Mouse (Mus musculus) layer of hippocampus, postnatal 25 days (tissue): Measurements from ENCODE around the gene Sorbs1. TPM values are rescaled to one million over a fixed set of nuclear protein-coding genes. Genes with fewer than 3 reads are reported as not detected.

Experiments used
- DNase-seq, 2 experiments: peaks; one replicate each; pipeline ENCODE4 v3.0.0; 2022; ENCODE audit warnings: mixed read lengths in 2 of 2, low spot score in 1 of 2; ENCODE audit errors: extremely low spot score in 1 of 2
- total RNA-seq, 2 experiments: library from RNA; stranded (reverse); gene quantifications; 2 replicates each; pipeline ENCODE4 v1.2.3; 2021

Gene Sorbs1
- total RNA-seq, 2 experiments from 2014 or later = 185 to 208 TPM

DNA sequence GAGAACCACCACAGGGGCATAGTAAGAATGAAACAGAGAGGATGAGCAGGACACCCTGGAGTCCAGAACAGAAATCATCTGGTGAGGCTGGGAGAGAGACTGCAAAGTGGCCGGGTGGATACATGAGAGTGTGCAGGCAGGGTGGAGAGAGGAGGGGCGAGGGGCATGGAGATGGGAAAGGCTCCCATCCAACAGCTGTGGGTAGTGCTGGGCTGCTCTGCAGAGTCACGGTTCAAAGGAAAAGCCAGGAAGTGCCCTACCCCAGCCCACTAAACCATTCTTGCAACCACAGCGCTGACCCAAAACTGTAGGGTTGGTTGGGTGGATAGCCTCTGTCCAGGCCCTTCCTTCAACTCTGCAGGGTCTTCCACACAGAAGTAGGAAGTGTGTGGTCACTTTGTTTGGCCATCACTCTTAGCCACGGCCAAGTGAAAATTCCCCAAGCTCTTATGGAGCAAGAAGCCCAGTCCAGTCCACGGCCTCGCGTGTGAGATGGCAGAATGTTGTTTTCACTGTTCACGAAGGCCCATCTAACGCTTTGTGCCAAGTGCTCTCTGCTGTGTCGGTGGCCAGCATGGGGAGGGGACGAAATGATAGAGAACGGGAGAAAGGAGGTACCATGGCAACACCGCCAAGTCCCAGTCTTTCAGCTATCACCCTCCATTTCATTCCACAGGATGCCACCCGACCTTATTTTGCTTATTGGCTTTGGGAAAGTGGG lies 203.0 kb downstream of the Sorbs1 start:
- DNase-seq = no peak

DNA sequence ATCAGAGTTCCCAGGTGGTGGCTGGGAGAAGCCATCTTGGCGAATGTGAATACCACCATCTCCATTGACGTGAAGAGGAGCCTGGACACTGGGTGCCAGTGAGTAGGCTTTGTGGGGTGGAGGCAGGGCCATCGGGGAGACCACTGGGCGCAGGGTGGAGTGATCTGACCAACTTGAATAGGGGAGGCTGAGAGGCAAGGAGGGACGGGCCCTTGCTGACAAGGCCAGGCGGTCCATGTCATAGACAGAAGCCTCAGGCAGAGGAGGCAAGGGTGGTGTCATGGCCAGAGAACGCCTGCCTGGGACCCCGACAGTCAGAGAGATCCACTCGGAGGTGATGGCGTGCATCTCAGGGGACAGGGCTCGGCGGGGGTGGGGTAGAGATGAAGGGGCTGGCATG lies 203.7 kb downstream of the Sorbs1 start:
- DNase-seq = no peak

DNA sequence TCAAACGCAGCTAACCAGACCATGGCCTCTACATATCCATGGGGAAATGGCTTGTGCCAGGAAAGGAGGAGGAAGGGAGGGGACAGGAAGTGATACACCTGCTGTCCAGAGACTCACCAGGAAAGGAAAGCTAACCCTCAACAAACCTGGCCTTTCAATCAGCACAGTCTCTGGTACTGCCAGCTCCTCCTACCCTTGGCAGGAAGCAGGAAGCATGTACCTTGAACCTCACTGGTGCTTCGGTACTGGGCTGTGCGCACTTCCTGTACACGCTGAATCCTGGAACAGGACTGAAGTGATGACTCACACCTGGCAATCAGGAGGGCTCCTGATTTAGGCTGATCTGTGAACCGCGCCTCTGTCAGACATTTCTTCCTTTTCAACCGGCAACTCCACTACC lies 206.0 kb downstream of the Sorbs1 start:
- no peak for DNase-seq

DNA sequence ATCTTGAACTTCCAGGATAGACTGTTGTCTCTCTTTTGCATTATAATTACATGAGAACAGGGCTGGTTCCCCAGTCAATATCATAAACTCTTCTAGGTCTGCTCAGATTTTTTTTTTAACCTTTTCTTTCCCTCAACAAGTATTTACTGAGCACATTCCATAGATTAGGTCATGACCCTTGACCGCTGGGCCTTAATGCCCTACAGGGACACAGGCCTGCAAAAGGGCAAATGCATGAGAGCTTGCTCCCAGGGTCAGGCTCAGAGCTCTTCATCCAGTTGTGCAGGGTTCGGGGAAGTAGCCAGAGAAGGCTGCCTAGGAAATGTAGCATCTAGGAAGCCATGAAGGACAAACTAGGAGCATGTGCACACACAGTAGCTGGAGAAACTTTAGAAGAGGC lies 206.9 kb downstream of the Sorbs1 start:
- DNase-seq = no peak

DNA sequence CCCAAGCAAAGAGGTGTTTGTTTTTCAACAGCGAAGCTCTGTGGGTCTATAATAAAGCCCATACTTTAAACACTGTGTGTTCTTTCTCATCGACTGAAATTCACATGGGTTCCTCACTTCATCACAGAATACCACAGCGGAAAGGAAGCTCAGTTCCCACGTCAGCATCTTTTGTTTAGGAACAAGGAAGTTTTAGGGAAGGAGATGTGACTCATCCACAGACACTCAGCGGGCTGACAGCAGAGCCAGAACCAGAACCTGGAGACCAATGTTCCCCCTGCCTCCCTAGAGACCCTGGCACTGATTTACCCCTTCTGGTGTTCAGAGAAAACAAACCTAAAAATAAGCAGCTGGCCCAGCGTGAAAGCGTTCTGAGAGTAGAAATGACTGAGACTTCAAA lies 208.1 kb downstream of the Sorbs1 start:
- DNase-seq = no peak

DNA sequence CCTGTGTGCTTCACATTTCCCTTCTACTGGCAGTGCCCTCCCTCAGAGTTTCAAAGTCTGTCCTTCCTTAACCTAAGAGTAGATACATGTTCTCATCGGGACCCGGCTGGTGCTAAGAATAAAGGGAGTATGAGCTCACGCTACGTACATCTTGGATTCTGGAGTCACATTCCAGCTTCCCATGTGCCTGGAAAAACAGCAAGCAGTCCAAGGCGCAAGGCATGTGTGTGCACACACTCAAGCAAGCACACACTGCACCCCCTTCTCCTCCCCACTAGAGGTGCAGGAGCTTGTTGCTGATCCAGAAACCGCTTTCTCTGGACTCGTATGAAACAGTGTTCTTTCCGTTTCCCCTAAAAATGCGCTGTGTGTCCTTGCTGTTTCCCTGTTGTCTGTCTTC lies 210.7 kb downstream of the Sorbs1 start:
- no peak for DNase-seq

DNA sequence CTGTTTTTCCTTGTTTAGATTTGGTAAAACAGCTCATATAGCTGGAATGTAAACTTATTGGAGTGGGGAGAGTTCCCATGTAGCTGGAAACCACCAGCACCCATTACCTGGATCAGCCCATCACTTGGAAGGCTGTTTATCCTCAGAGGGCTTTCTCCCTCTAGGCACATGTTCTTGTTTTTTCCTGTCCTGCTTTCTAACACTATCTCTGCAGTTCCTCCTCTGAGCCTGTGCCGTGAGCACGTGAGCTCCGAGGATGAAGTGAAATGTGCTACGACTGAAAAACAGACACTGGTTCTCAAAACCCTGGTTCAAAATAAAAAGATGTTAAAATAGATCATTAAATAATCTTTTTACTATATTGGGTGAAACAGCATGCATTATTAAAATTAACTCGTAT lies 211.1 kb downstream of the Sorbs1 start:
- DNase-seq = no peak

DNA sequence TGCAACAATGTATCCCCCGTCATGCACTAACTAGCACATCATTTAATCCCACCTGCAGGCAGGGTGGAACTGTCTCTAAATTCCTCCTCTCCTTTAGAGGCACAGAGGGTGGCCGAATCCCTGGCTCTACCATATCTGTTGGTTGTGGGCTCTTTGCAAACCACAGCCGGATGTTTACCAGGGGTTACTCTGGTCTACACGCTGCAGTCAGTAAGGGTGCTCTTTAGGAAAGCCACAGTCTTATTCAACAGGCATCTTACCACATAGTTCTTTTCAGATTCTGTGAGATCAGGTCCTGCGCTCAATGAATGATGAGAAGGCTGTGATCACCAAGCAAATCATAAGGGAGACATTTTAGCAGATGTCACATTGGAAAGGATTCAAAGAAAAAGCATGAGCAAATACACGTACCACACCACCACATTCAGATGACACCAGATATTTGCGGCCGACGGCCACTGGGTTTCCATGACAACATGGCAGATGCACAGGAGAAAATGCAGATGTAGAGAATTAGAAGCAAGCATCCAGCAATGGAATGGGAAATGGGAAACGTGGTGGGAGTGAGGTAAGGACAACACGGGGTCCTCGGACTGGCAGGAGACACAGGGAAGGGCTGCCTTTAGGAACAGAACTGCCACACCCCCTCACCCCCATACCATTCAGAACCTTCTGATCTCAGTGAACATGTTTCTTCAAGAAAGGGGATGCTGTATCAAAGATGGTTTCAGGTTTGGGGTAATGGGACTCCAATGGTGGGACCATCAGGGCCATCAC lies 213.4 kb downstream of the Sorbs1 start:
- DNase-seq = no peak

DNA sequence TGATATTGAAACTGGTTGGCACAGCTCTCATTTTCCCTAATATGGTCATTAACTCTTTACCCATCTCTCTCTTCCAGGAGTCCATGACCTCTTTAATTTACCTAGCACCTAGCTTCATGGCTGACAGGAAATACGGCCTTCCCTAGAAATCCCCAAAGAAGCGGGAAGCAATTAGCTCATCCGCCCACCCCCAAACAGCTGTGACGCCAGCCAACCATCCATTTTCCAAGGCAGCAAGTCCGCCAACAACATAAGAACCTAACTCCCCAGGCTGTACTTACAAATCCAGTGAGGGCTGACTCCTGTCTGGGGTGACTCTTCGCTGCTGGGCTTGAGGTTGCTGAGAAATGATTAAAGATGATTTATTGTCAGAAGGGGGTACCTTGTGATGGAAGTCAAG lies 214.4 kb downstream of the Sorbs1 start:
- no peak for DNase-seq

DNA sequence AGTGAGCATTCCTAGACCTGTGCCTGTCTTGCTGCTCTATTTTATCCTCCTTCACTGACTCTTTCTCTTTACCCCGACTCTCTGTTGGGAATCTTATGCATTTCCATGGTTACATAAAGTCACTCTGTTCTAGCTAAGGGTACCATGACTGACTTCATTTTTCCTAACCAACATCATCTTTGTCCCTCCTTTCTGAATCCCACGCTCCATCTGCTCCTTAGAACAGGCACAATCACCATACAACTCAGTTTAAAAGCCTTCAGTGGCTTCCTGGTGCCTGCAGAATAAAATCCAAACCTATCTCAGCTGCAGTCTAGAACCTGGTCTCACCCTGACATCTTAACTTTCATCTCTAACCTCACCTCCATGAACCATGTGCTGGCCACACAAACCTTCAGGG lies 215.0 kb downstream of the Sorbs1 start:
- DNase-seq = no peak

DNA sequence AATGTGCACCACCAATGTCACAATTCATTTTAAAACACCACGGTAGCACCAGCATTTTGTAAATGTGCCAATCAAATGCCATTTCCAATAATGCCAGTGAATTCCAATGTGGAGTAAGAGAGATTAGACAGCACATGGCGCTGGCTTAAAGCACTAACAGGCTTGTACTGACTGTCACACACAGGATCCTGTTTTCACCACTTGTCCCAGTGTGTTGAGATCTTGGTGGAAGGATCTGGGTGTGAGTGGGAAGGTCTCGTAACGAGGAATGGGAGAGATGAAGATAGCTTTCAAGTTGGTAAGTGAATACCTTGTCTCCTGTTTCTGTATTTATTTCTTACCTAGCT lies 215.8 kb downstream of the Sorbs1 start:
- DNase-seq = no peak

DNA sequence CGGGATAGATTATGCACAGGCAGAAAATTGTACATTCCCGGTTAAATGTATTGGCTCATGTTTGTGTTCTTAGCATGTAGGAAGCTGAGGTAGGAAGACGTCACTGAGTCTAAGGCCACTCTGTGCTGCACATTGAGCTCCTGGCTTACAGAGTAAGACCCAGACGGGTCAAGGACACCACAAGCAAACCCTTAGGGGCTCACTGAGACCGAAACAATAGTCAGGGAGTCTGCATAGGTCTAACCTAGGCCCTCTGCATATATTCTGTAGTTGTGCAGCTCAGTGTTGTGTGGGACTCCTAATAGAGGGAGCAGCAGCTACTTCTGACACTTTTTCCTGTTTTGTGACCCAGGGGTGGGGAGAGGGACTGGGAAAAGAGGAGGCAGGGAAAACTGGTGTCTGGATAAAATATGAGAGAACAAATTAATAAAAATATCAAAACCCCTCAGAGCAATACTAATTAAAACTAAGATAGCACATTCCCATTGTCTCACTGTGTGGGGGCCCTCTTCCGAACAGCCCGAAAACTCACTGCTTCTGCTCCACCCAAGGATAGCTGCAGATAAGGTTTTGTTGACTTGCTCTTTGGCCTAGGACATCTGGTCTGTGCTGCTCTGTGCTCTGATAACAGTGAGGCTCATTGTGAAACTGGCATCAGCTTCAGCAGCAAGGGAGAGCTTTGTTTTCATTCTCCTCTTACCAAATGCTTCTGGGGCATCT lies 216.3 kb downstream of the Sorbs1 start:
- DNase-seq = no peak

DNA sequence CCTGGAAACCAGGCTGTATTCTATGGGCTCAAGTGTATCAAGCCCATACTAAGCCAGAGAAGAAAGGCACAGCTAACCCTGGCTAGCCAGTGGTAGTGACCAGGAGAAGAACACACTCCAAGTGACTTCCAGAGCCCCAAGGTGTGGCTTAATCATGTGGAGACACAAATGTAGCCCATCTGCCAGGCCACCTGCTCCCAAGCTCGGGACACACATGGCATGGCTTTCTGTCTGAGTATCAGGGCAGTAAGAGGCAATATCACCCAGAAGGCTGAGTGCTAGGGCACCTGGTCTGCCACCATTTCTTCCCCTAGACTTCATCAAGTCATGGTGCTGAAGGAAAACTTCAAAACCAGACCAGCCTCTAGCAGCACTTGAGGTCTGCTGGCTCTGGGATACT lies 219.3 kb downstream of the Sorbs1 start:
- DNase-seq = no peak

DNA sequence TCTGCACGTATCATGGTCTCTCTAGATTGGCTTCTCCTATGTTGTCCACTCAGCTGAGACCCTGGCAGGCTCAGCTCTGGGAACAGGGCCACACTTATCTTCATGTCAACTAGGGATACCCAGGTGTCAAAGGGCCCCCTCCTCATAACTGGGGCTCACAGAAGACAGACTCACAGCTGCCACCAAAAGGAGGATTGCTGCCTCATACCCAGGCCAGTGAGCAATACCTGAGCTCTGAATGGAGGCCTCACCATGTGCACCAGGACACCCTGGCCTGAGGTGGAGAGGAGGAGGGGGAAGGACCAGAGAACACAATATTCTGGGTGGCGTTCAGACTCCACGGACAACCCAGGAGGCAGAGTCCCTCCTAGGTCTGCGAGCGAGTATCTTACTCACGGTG lies 219.8 kb downstream of the Sorbs1 start:
- DNase-seq = no peak

DNA sequence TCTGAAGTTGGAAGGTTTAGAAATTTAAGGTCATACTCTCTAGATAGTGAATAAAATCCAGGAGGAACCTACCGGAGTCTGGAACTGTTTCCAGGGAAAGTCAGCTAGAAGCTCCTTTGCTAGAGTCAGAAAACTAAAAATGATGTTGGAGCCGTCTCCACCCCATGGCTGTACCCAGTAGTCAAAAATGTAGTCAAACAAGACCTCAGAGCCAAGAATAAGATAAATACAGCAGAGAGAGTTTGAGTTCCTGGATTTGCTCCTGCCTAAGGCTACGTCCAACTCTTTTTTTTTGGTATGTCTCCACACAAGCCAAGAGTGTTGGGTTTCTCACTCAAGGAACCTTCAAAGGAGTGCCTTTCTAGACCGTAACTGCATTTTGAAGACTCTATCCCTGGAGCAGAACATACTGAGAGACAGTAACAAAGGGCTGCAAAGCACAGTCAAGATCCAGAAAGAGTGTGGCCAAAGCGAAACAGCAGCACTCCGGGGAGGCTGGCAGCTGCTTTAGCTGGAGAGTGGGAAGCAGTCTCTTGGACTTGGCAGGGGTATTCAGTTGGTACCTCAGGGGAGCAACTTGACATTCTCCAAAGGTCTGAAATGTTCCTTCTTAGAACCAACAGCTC lies 223.4 kb downstream of the Sorbs1 start:
- DNase-seq = no peak

DNA sequence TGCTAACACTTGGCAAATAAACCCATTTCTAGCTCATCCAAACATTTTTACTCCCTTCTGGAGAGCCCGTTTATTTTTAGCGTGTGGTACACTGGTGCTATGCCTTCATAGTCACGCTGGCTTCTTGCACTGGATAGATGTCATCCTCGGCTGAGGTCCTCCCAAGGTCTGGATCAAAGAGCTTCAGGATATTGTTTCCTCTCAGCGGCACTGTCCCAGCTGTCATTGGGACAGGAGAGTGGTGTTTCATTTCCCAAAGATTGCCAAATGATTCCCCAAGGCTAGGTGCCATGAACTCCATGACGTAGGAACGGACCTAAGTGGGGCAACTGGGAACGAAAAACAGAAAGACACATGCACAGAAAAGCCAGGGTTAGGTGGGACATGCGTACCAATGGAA lies 225.2 kb downstream of the Sorbs1 start:
- no peak for DNase-seq

DNA sequence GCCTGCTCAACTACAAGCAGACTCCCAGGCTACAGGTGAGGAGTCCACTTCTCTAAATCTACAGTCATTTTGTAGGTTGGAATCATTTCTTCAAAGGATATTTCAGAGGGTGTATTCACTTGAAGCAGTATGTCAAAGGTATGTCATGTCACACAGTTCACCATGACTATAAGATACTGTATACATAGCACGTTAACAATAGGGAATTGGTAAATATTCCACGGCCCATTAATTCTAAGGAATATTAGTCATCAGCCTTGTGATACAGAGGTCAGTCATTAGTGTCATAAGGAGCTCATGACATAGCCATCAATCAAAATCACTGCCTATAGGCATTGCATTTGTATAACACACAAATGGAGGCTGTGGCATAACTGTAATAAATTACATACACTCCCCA lies 228.9 kb downstream of the Sorbs1 start:
- no peak for DNase-seq

DNA sequence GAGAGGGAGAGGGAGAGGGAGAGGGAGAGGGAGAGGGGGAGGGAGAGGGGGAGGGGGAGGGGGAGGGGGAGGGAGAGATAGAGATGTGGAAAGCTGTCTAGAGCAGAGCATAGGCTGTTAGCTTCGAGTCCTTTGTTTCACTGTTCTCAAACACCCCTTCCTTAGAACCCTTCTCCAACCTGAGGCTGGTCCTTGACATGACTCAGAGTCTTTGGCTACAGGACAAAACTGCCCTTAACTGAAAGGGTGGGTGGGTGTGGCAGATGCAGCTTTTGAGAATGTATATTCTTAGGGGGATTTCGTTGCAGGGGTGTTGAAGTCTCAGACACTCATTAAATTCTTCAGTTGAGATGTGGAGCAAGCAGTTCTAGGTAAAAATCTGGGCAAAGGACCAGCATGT lies 230.2 kb downstream of the Sorbs1 start:
- DNase-seq = no peak

DNA sequence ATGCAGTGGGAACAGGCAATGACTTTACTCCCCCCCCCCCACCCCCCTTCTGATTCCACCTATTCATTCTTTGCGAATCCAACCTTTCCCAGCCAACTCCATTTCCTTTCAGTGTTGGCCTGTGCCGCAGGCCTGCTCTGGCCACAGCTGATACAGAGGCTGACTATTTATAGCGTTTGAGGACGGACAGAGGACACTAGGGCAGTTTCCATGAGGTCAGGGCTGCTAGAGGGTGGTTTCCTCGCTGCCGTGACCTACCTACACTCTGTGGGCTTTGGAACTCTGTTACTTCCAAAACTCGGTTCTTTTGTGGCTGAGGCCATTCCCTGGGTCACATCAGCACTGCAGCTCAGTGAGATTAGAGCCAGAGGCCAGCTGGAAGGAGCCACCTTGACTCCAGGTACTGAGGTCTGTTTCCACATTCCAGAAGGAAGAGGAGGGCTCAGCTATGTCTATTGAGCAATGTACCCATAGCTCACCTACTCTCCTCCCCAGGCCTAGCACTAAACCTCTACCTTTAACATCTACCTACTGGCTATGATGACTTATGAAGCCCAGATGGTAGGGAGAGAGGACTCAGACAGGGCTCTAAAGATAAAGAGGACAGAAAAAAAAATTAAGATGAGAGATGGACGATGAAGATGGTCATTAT lies 235.1 kb downstream of the Sorbs1 start:
- DNase-seq = no peak

DNA sequence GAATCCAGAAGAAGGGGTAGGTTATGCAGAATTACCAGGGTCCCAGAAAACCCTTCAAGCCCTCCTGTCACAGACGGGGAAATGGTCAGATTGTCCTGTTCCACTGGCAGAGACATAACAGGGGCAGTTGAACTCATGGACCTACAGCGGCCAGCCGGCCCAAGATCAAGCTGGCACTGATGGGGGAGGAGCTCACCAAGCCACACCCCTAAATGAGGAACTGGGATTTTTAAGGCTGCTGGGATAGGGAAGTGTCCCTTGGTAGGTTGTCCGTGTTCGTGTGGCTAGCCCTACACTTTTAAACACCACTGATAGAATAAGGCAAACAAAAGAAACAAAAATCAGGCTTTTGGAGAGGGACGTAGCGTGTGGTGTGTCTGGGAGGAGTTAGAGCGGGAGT lies 236.1 kb downstream of the Sorbs1 start:
- DNase-seq = no peak
